In the genomic region with DNA sequence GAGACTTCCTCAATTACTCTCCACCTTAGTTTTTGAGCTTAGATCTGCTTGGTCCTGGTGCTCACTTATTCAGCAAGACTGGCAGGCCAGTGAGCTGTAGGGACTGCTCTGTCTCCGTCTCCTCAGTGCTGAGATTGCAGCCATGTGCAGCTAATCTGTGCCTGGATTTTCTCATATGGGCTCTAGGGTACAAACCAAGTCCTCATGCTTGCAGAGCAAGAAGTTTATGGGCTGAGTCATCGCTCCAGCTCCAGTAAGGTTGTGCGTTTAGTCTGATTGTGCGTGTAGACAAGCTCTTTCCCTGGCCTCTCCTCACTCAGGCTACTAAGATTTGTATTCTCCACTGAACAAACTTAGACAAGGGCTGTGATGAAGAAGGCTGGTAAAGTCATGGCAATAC, we compare ENCODE assay signal across 27 mouse cellular contexts. TPM values are rescaled to one million over a fixed set of nuclear protein-coding genes. Genes with fewer than 3 reads are reported as not detected.
DNase-seq lines count a peak whose midpoint lies in the region.
"Had no signal": no experiment of that assay in that cellular context is flagged by ENCODE, and none has a peak within 500 bp of the region (broad histone marks: within the 10 kb centered on the region; RNA-seq: fewer than 3 reads in every experiment).

No protein-coding gene starts in this region.

- DNase-seq in heart, adult 11 months, result peak; percentile 44
- DNase-seq in heart, postnatal 4 days, result no peak
- DNase-seq in urinary bladder, adult 2 months (ENCODE audit: low spot score), result peak; percentile 22
- no peak for DNase-seq in urinary bladder, postnatal 10 days (ENCODE audit: low spot score)
- DNase-seq in urinary bladder, postnatal 14 days (ENCODE audit: low spot score), result peak; percentile 60
- no peak for DNase-seq in ovary, postnatal 14 days (ENCODE audit: low spot score)
- no peak for DNase-seq in kidney, adult 18-20 months
- DNase-seq in liver, result no peak
- DNase-seq: adrenal gland, adult 2 months; adrenal gland, postnatal 25 days; cerebellum, adult 18-20 months; cerebellum, adult 9-11 months; cerebellum, postnatal 36 days; gastrocnemius, postnatal 14 days had no signal

RNA-seq across cellular contexts. Expression of gene Akr1d1, which starts 43.5 kb away (rescaled TPM):
- total RNA-seq in heart, postnatal 4 days (2021), result not detected
- not detected in 2 replicates for polyA plus RNA-seq in urinary bladder, adult 2 months (2012; rRNA removed)
- total RNA-seq: gastrocnemius, adult 18-20 months; gastrocnemius, postnatal 14 days; heart, adult 8-10 months; heart, postnatal 25 days; MEL had no signal
- polyA plus RNA-seq: C2C12; embryonic facial prominence, embryonic 13.5 days; forebrain, embryonic 12.5 days; forebrain, embryonic 16.5 days; frontal cortex, adult 2 months; gonadal fat pad, adult 2 months; heart, embryonic 12.5 days; heart, embryonic 16.5 days; hindbrain, embryonic 11.5 days had no signal

RNA-seq across cellular contexts. Expression of gene Creb3l2, which starts 44.6 kb away (rescaled TPM):
- 10 to 100 TPM; 61.7 to 66.7 TPM for total RNA-seq in heart, postnatal 4 days (2021)
- polyA plus RNA-seq in urinary bladder, adult 2 months (2012; rRNA removed), result 35.0 and 42.5 TPM in 2 replicates
- total RNA-seq: MEL had no signal

Comparison
In these comparisons a context has a peak if more than half of its experiments do, and no peak if none do; other contexts are left out.
1. DNase-seq: peak in heart, adult 11 months (single experiment), urinary bladder, adult 2 months (single experiment) and urinary bladder, postnatal 14 days (single experiment); none in heart, postnatal 4 days (single experiment), urinary bladder, postnatal 10 days (single experiment), ovary, postnatal 14 days (single experiment), kidney, adult 18-20 months (single experiment) and liver (single experiment).